Mouse (Mus musculus): Measurements from ENCODE around the gene Ccdc163.

- TF ChIP-seq CTCF (IDR thresholded peaks at IDR 0.05; ENCODE audit: low read depth) (no peak), EP300 (IDR thresholded peaks at IDR 0.05; ENCODE audit: low read depth) (no peak)
Measured at GRCm38 (mm10) chr4:116692146-116692545, 16.2 kb upstream of the Ccdc163 start.
